Mouse (Mus musculus) lung, postnatal 0 days (tissue): ENCODE data around the gene Sf3b2. TPM values are rescaled to one million over a fixed set of nuclear protein-coding genes. Genes with fewer than 3 reads are reported as not detected.

ENCODE experiments used
- ATAC-seq: fragments of 200-750 bp; cut with Nextera tagmentation; 2 replicates; pipeline ENCODE4 v1.8.0; 2017; ENCODE audit warnings: moderate library complexity
- DNase-seq: peaks from one replicate; pipeline ENCODE4 v3.0.0-alpha.2; 2016; ENCODE audit warnings: low spot score
- H3K27ac ChIP-seq: fragments of 300-500 bp; sonication (generic); 2 replicates; pipeline ENCODE4 v1.5.1; 2014; ENCODE audit warnings: antibody characterized with exemption, mild to moderate bottlenecking, low read length, mixed read lengths
- H3K27me3 ChIP-seq: fragments of 300-500 bp; sonication (generic); replicated peaks from 2 replicates; pipeline ENCODE4 v1.6.1; 2014; ENCODE audit warnings: low read length, mixed read lengths; ENCODE audit not compliant: insufficient read depth
- H3K36me3 ChIP-seq: fragments of 300-500 bp; sonication (generic); 2 replicates; pipeline ENCODE4 v1.6.1; 2014; ENCODE audit warnings: low read length, mixed read lengths; ENCODE audit not compliant: insufficient read depth
- H3K4me1 ChIP-seq: fragments of 300-500 bp; sonication (generic); 2 replicates; pipeline ENCODE4 v1.6.1; 2014; ENCODE audit warnings: antibody characterized with exemption, low read depth, low read length, mixed read lengths; ENCODE audit not compliant: insufficient read depth
- H3K4me2 ChIP-seq: fragments of 300-500 bp; sonication (generic); replicated peaks from 2 replicates; pipeline ENCODE4 v1.6.1; 2014; ENCODE audit warnings: low read depth, mild to moderate bottlenecking, low read length, moderate library complexity, mixed read lengths
- H3K4me3 ChIP-seq: fragments of 300-500 bp; sonication (generic); 2 replicates; pipeline ENCODE4 v1.5.1; 2014; ENCODE audit warnings: low read depth, low read length
- H3K9ac ChIP-seq: fragments of 300-500 bp; sonication (generic); replicated peaks from 2 replicates; pipeline ENCODE4 v1.6.1; 2014; ENCODE audit warnings: low read depth, mild to moderate bottlenecking
- H3K9me3 ChIP-seq: fragments of 300-500 bp; sonication (generic); 2 replicates; pipeline ENCODE4 v1.6.1; 2016; ENCODE audit warnings: low read length, mixed read lengths
- CTCF ChIP-seq: IDR thresholded peaks from 2 replicates; pipeline ENCODE4 v1.5.1; 2016; ENCODE audit warnings: antibody characterized with exemption, mild to moderate bottlenecking
- EP300 ChIP-seq: IDR thresholded peaks from 2 replicates; pipeline ENCODE4 v1.6.1; 2016; ENCODE audit warnings: antibody characterized with exemption, mild to moderate bottlenecking, control low read depth
- WGBS: fragments of 180-500 bp; shearing (Covaris S2); extraction: QIAGEN DNeasy Blood & Tissue Kit; methylation state at CpG from one replicate; pipeline ENCODE4 v1.1.7; 2014; 5-methylcytosine and 5-hydroxymethylcytosine counted together
- polyA plus RNA-seq: library from polyadenylated mRNA; unstranded; fragments of >200 nt; fragmentation: Nextera tagmentation; extraction: Ambion mirVana; gene quantifications from 2 replicates; pipeline ENCODE4 v1.2.1, GENCODE M21; 2015

Sf3b2 gene
- polyA plus RNA-seq, 1 experiment from 2014 or later = 200 TPM

- Histone ChIP-seq H3K4me3 (no peak overlapping the region), H3K4me2 (no peak overlapping the region), H3K4me1 (no peaks in the 10 kb centered on the region), H3K27me3 (no peaks in the 10 kb centered on the region), H3K27ac (no peak overlapping the region), H3K9ac (no peak overlapping the region), H3K36me3 (no peaks in the 10 kb centered on the region), H3K9me3 (no peaks in the 10 kb centered on the region)
- TF ChIP-seq EP300 (no peak), CTCF (no peak)
- no peak for DNase-seq
- WGBS = 54% methylated on average over 17 of the region's 17 CpGs
- ATAC-seq = no peak
Measured at GRCm38 (mm10) chr19:5323801-5324200, 28.5 kb upstream of the Sf3b2 start.

GRCm38 (mm10) chr19:5313189-5313588, 17.9 kb upstream of the Sf3b2 start:
- no peaks in the 10 kb centered on the region for H3K27me3 ChIP-seq
- no peaks in the 10 kb centered on the region for H3K9me3 ChIP-seq
- TF ChIP-seq CTCF (no peak), EP300 (no peak)
- ATAC-seq = no peak
- no peak overlapping the region for H3K9ac ChIP-seq
- no peak overlapping the region for H3K4me3 ChIP-seq
- H3K36me3 ChIP-seq = no peaks in the 10 kb centered on the region
- no peak overlapping the region for H3K4me2 ChIP-seq
- H3K4me1 ChIP-seq = no peaks in the 10 kb centered on the region
- DNase-seq = no peak
- H3K27ac ChIP-seq = no peak overlapping the region
- 87% methylated on average over 8 of the region's 8 CpGs for WGBS

- H3K27me3 ChIP-seq = no peaks in the 10 kb centered on the region
- 84% methylated on average over 7 of the region's 7 CpGs for WGBS
- H3K36me3 ChIP-seq = no peaks in the 10 kb centered on the region
- TF ChIP-seq EP300 = no peak
- TF ChIP-seq CTCF = no peak
- H3K9me3 ChIP-seq = no peaks in the 10 kb centered on the region
- no peak overlapping the region for H3K4me3 ChIP-seq
- no peak overlapping the region for H3K27ac ChIP-seq
- DNase-seq = peak; percentile 27
- ATAC-seq = no peak
- no peaks in the 10 kb centered on the region for H3K4me1 ChIP-seq
- H3K4me2 ChIP-seq = no peak overlapping the region
- no peak overlapping the region for H3K9ac ChIP-seq
Measured at GRCm38 (mm10) chr19:5309025-5309424, 13.8 kb upstream of the Sf3b2 start.

- Histone ChIP-seq H3K4me2 (peak overlapping the region; percentile 39), H3K9ac (no peak overlapping the region), H3K27ac (no peak overlapping the region)
Measured at GRCm38 (mm10) chr19:5306968-5307734, 11.9 kb upstream of the Sf3b2 start.

GRCm38 (mm10) chr19:5306279-5306678, 11.0 kb upstream of the Sf3b2 start:
- TF ChIP-seq CTCF (peak; percentile 46), EP300 (no peak)
- WGBS = 82% methylated on average over 6 of the region's 6 CpGs
- no peak for DNase-seq
- Histone ChIP-seq H3K4me3 (no peak overlapping the region), H3K36me3 (no peaks in the 10 kb centered on the region), H3K27me3 (no peaks in the 10 kb centered on the region), H3K4me1 (no peaks in the 10 kb centered on the region), H3K9ac (no peak overlapping the region), H3K9me3 (no peaks in the 10 kb centered on the region), H3K27ac (no peak overlapping the region), H3K4me2 (no peak overlapping the region)
- ATAC-seq = no peak

More at GRCm38 (mm10) chr19:5306968-5307734, 11.9 kb upstream of the Sf3b2 start:
- no peaks in the 10 kb centered on the region for H3K27me3 ChIP-seq
- WGBS = 43% methylated on average over 98 of the region's 98 CpGs
- DNase-seq (no peak), ATAC-seq (no peak)
- H3K36me3 ChIP-seq = no peaks in the 10 kb centered on the region
- TF ChIP-seq EP300 (no peak), CTCF (no peak)
- H3K4me3 ChIP-seq = no peak overlapping the region
- no peaks in the 10 kb centered on the region for H3K9me3 ChIP-seq
- no peaks in the 10 kb centered on the region for H3K4me1 ChIP-seq

GRCm38 (mm10) chr19:5302455-5302854, 7.2 kb upstream of the Sf3b2 start:
- H3K36me3 ChIP-seq = no peaks in the 10 kb centered on the region
- 12% methylated on average over 4 of the region's 4 CpGs for WGBS
- peak; percentile 46; the same call in 1 of the 2 replicates for ATAC-seq
- H3K9ac ChIP-seq = no peak overlapping the region
- H3K4me3 ChIP-seq = no peak overlapping the region
- H3K4me2 ChIP-seq = no peak overlapping the region
- H3K9me3 ChIP-seq = no peaks in the 10 kb centered on the region
- TF ChIP-seq CTCF (peak; percentile 77), EP300 (no peak)
- H3K4me1 ChIP-seq = 0 out of 2 replicates have a peak, but pooled peaks cover 3% of the 10 kb centered on the region
- no peaks in the 10 kb centered on the region for H3K27me3 ChIP-seq
- DNase-seq = peak; percentile 53
- H3K27ac ChIP-seq = no peak overlapping the region
